Mouse (Mus musculus) ES-E14 (cell line): ENCODE results near the gene Rasal1.

ENCODE experiments used
- CHD2 ChIP-seq: IDR thresholded peaks from 2 replicates; pipeline ENCODE4 v1.6.1; 2014; ENCODE audit warnings: mild to moderate bottlenecking, low read depth, low read length, inconsistent platforms
- MAFK ChIP-seq: IDR thresholded peaks from 2 replicates; pipeline ENCODE4 v1.6.1; 2014; ENCODE audit warnings: mild to moderate bottlenecking, low read depth, low read length, inconsistent platforms; ENCODE audit not compliant: insufficient read depth
- ZNF384 ChIP-seq: IDR thresholded peaks from 2 replicates; pipeline ENCODE4 v1.6.1; 2012; ENCODE audit warnings: low read depth, low read length, inconsistent platforms

GRCm38 (mm10) chr5:120607335-120607734, 41.3 kb upstream of the Rasal1 start:
- no peak for TF ChIP-seq CHD2
- TF ChIP-seq ZNF384: no peak
- TF ChIP-seq MAFK: no peak
